Mouse (Mus musculus) spleen, adult 2 months (tissue): ENCODE measurements at regions not wholly inside any gene's neighbourhood (a gene's known extent, or its start where the extent isn't known, plus 50 kb on each side); places are given as distances from the start of the nearest gene placed in this dataset.

ENCODE experiments used
- CTCF ChIP-seq: fragments of 200-500 bp; IDR thresholded peaks from 2 replicates; pipeline ENCODE4 v1.5.1; 2011; ENCODE audit warnings: mild to moderate bottlenecking, inconsistent platforms; ENCODE audit not compliant: insufficient read depth, insufficient read length, insufficient replicate concordance; ENCODE audit errors: extremely low read depth
- POLR2A ChIP-seq: fragments of 200-500 bp; IDR thresholded peaks from 2 replicates; pipeline ENCODE4 v1.6.1; 2011; ENCODE audit warnings: low read depth, low read length, inconsistent platforms

GRCm38 (mm10) chr14:72341590-72342154, 150.0 kb downstream of the Gm9195 start:
- TF ChIP-seq CTCF: no peak
- no peak for TF ChIP-seq POLR2A
